Mouse (Mus musculus): ENCODE results near the gene Trp53i13. TPM values are rescaled to one million over a fixed set of nuclear protein-coding genes. Genes with fewer than 3 reads are reported as not detected.

Trp53i13 gene
- polyA plus RNA-seq, 1 experiment from 2014 or later = 3.4 TPM

GRCm38 (mm10) chr11:77463786-77464185, 52.0 kb downstream of the Trp53i13 start:
- Histone ChIP-seq H3K27me3 (ENCODE audit: control insufficient read depth, insufficient read depth, low read depth, low read length) (peaks cover 62% of the 10 kb centered on the region), H3K36me3 (ENCODE audit: control insufficient read depth, insufficient read depth) (no peaks in the 10 kb centered on the region), H3K4me2 (ENCODE audit: low read depth, low read length) (no peak overlapping the region), H3K4me3 (ENCODE audit: low read depth, low read length) (no peak overlapping the region), H3K4me1 (ENCODE audit: control insufficient read depth, low read depth, low read length) (peaks cover 15% of the 10 kb centered on the region), H3K27ac (ENCODE audit: low read length) (no peak overlapping the region), H3K9ac (ENCODE audit: low read depth, low read length) (no peak overlapping the region), H3K9me3 (replicated peaks; ENCODE audit: control insufficient read depth, low read length) (no peaks in the 10 kb centered on the region)
- no peak for ATAC-seq (ENCODE audit: low read depth)
- 61% methylated on average over 10 of the region's 10 CpGs for WGBS (ENCODE audit: insufficient replicate concordance)

DNA sequence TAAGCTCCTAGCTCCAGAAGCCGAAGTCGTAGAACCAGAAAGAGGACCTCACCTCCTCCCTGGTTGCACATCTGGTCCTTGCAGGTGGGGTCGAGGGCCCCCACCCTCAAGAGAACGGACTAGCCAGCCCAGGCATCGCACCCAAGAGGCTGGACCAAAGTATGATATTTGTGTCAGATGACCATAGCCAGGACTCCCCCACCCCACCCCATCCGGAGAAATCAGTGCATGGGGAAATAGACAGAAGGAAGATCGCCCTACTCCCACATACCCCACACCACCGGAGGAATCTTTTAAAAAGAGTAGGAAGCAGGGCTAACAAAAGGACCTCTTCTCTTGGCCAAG, 52.7 kb downstream of the Trp53i13 start:
- no peak for ATAC-seq (ENCODE audit: low read depth)
- Histone ChIP-seq H3K9ac (ENCODE audit: low read depth, low read length) (no peak overlapping the region), H3K9me3 (replicated peaks; ENCODE audit: control insufficient read depth, low read length) (no peaks in the 10 kb centered on the region), H3K4me3 (ENCODE audit: low read depth, low read length) (no peak overlapping the region), H3K4me1 (ENCODE audit: control insufficient read depth, low read depth, low read length) (peaks cover 15% of the 10 kb centered on the region), H3K36me3 (ENCODE audit: control insufficient read depth, insufficient read depth) (no peaks in the 10 kb centered on the region), H3K27me3 (ENCODE audit: control insufficient read depth, insufficient read depth, low read depth, low read length) (peaks cover 62% of the 10 kb centered on the region), H3K27ac (ENCODE audit: low read length) (no peak overlapping the region), H3K4me2 (ENCODE audit: low read depth, low read length) (peak overlapping the region; percentile 82; the same call in 1 of the 2 replicates)
- 32% methylated on average over 8 of the region's 8 CpGs for WGBS (ENCODE audit: insufficient replicate concordance)

GRCm38 (mm10) chr11:77462283-77463100, 53.3 kb downstream of the Trp53i13 start, which contains the start of gene Coro6:
TSS of gene Coro6 (plus strand) at chr11:77462411.
- peak; percentile 73 for ATAC-seq (ENCODE audit: low read depth)
- Histone ChIP-seq H3K27me3 (ENCODE audit: control insufficient read depth, insufficient read depth, low read depth, low read length) (peaks cover 58% of the 10 kb centered on the region), H3K27ac (ENCODE audit: low read length) (no peak within 1 kb of the TSS), H3K9me3 (replicated peaks; ENCODE audit: control insufficient read depth, low read length) (no peaks in the 10 kb centered on the region), H3K4me2 (ENCODE audit: low read depth, low read length) (peak within 1 kb of the TSS; percentile 82), H3K4me3 (ENCODE audit: low read depth, low read length) (peak within 1 kb of the TSS; percentile 56), H3K9ac (ENCODE audit: low read depth, low read length) (0 out of 2 replicates have a peak within 1 kb of the TSS, but pooled peaks have one; percentile 8), H3K4me1 (ENCODE audit: control insufficient read depth, low read depth, low read length) (peaks cover 11% of the 10 kb centered on the region), H3K36me3 (ENCODE audit: control insufficient read depth, insufficient read depth) (no peaks in the 10 kb centered on the region)
- under 1% methylated on average over 73 of the region's 73 CpGs for WGBS (ENCODE audit: insufficient replicate concordance)

- H3K9ac ChIP-seq (ENCODE audit: low read depth, low read length) = no peak overlapping the region
- no peak overlapping the region for H3K27ac ChIP-seq (ENCODE audit: low read length)
- no peaks in the 10 kb centered on the region for H3K36me3 ChIP-seq (ENCODE audit: control insufficient read depth, insufficient read depth)
- under 1% methylated on average over 6 of the region's 6 CpGs for WGBS (ENCODE audit: insufficient replicate concordance)
- H3K4me3 ChIP-seq (ENCODE audit: low read depth, low read length) = peak overlapping the region; percentile 56
- no peak for ATAC-seq (ENCODE audit: low read depth)
- peaks cover 52% of the 10 kb centered on the region for H3K27me3 ChIP-seq (ENCODE audit: control insufficient read depth, insufficient read depth, low read depth, low read length)
- peak overlapping the region; percentile 82 for H3K4me2 ChIP-seq (ENCODE audit: low read depth, low read length)
- H3K4me1 ChIP-seq (ENCODE audit: control insufficient read depth, low read depth, low read length) = peaks cover 7% of the 10 kb centered on the region
- H3K9me3 ChIP-seq (replicated peaks; ENCODE audit: control insufficient read depth, low read length) = no peaks in the 10 kb centered on the region
These were observed 53.9 kb downstream of the Trp53i13 start for GRCm38 (mm10) chr11:77461856-77462255.

Other genes with a start within 250 kb of the Trp53i13 start
- 0.16 and 0.45 TPM in 2 replicates for gene Coro6, start 53.6 kb downstream of the Trp53i13 start, polyA plus RNA-seq (2015; fragmentation: Nextera tagmentation; extraction: Ambion mirVana)
- 0.37 and 0.41 TPM in 2 replicates for gene Ankrd13b, start 26.3 kb downstream of the Trp53i13 start, polyA plus RNA-seq (2015; fragmentation: Nextera tagmentation; extraction: Ambion mirVana)
- gene Git1, start 22.4 kb downstream of the Trp53i13 start, polyA plus RNA-seq (2015; fragmentation: Nextera tagmentation; extraction: Ambion mirVana) = 1.3 and 1.5 TPM in 2 replicates
- 3.9 and 5.1 TPM in 2 replicates for gene Abhd15, start 859 bp downstream of the Trp53i13 start, polyA plus RNA-seq (2015; fragmentation: Nextera tagmentation; extraction: Ambion mirVana)
- gene Gm10392, start 3.2 kb upstream of the Trp53i13 start, polyA plus RNA-seq (2015; fragmentation: Nextera tagmentation; extraction: Ambion mirVana) = 0.09 and 0.17 TPM in 2 replicates
- gene Taok1, start 91.8 kb upstream of the Trp53i13 start, polyA plus RNA-seq (2015; fragmentation: Nextera tagmentation; extraction: Ambion mirVana) = 3.6 TPM in 2 replicates
- gene Nufip2, start 170.2 kb upstream of the Trp53i13 start, polyA plus RNA-seq (2015; fragmentation: Nextera tagmentation; extraction: Ambion mirVana) = 1.4 TPM in 2 replicates
- not detected in 2 replicates for gene Cryba1, start 209.3 kb upstream of the Trp53i13 start, polyA plus RNA-seq (2015; fragmentation: Nextera tagmentation; extraction: Ambion mirVana)
- gene Myo18a, start 247.3 kb upstream of the Trp53i13 start, polyA plus RNA-seq (2015; fragmentation: Nextera tagmentation; extraction: Ambion mirVana) = 15.4 and 16.0 TPM in 2 replicates

All from liver, embryonic 16.5 days (tissue).